Mouse (Mus musculus): Measurements from ENCODE around the gene Fasl. TPM values are rescaled to one million over a fixed set of nuclear protein-coding genes. Genes with fewer than 3 reads are reported as not detected.

The Fasl gene
- polyA plus RNA-seq, 1 experiment from 2014 or later, result 0.38 TPM

GRCm38 (mm10) chr1:161751311-161751710 lies 37.0 kb downstream of the Fasl start:
- H3K27me3 ChIP-seq, result no peaks in the 10 kb centered on the region
- H3K4me1 ChIP-seq (replicated peaks), result no peaks in the 10 kb centered on the region
- H3K4me2 ChIP-seq, result no peak overlapping the region
- no peaks in the 10 kb centered on the region for H3K36me3 ChIP-seq
- H3K9me3 ChIP-seq, result no peaks in the 10 kb centered on the region
- WGBS, result 68% methylated on average over 8 of the region's 8 CpGs
- no peak overlapping the region for H3K27ac ChIP-seq (replicated peaks)
- ATAC-seq (ENCODE audit: low read depth), result no peak
- no peak overlapping the region for H3K4me3 ChIP-seq
- no peak overlapping the region for H3K9ac ChIP-seq

- 79% methylated on average over 8 of the region's 8 CpGs for WGBS
- no peaks in the 10 kb centered on the region for H3K27me3 ChIP-seq
- no peak for ATAC-seq (ENCODE audit: low read depth)
Measured at GRCm38 (mm10) chr1:161750471-161751041, 37.7 kb downstream of the Fasl start.

GRCm38 (mm10) chr1:161748685-161749084 lies 39.6 kb downstream of the Fasl start:
- Histone ChIP-seq H3K4me3 (no peak overlapping the region), H3K4me1 (replicated peaks) (no peaks in the 10 kb centered on the region), H3K27me3 (no peaks in the 10 kb centered on the region), H3K9me3 (no peaks in the 10 kb centered on the region), H3K36me3 (no peaks in the 10 kb centered on the region), H3K4me2 (no peak overlapping the region), H3K27ac (replicated peaks) (no peak overlapping the region), H3K9ac (no peak overlapping the region)
- no peak for ATAC-seq (ENCODE audit: low read depth)
- WGBS, result 82% methylated on average over 6 of the region's 6 CpGs

More at GRCm38 (mm10) chr1:161750471-161751041, 37.7 kb downstream of the Fasl start:
- no peak overlapping the region for H3K27ac ChIP-seq (replicated peaks)
- no peak overlapping the region for H3K4me3 ChIP-seq
- no peaks in the 10 kb centered on the region for H3K4me1 ChIP-seq (replicated peaks)
- no peaks in the 10 kb centered on the region for H3K36me3 ChIP-seq
- no peak overlapping the region for H3K4me2 ChIP-seq
- no peak overlapping the region for H3K9ac ChIP-seq
- no peaks in the 10 kb centered on the region for H3K9me3 ChIP-seq

- Histone ChIP-seq H3K9ac (no peak overlapping the region), H3K4me1 (replicated peaks) (no peaks in the 10 kb centered on the region), H3K27me3 (no peaks in the 10 kb centered on the region), H3K27ac (replicated peaks) (no peak overlapping the region), H3K9me3 (no peaks in the 10 kb centered on the region), H3K4me2 (no peak overlapping the region), H3K4me3 (no peak overlapping the region), H3K36me3 (no peaks in the 10 kb centered on the region)
- WGBS, result 63% methylated on average over 8 of the region's 8 CpGs
- ATAC-seq (ENCODE audit: low read depth), result no peak
Measured at GRCm38 (mm10) chr1:161748138-161748537, 40.2 kb downstream of the Fasl start.

- no peaks in the 10 kb centered on the region for H3K27me3 ChIP-seq
- no peak for ATAC-seq (ENCODE audit: low read depth)
- 84% methylated on average over 25 of the region's 25 CpGs for WGBS
Measured at GRCm38 (mm10) chr1:161746542-161747302, 41.6 kb downstream of the Fasl start.

GRCm38 (mm10) chr1:161744855-161745254 lies 43.4 kb downstream of the Fasl start:
- H3K36me3 ChIP-seq, result no peaks in the 10 kb centered on the region
- no peaks in the 10 kb centered on the region for H3K9me3 ChIP-seq
- 87% methylated on average over 4 of the region's 4 CpGs for WGBS
- H3K4me1 ChIP-seq (replicated peaks), result no peaks in the 10 kb centered on the region
- H3K27me3 ChIP-seq, result no peaks in the 10 kb centered on the region
- H3K9ac ChIP-seq, result no peak overlapping the region
- no peak overlapping the region for H3K27ac ChIP-seq (replicated peaks)
- no peak overlapping the region for H3K4me3 ChIP-seq
- H3K4me2 ChIP-seq, result no peak overlapping the region
- ATAC-seq (ENCODE audit: low read depth), result no peak

More at GRCm38 (mm10) chr1:161746542-161747302, 41.6 kb downstream of the Fasl start:
- H3K36me3 ChIP-seq, result no peaks in the 10 kb centered on the region
- no peak overlapping the region for H3K9ac ChIP-seq
- H3K9me3 ChIP-seq, result no peaks in the 10 kb centered on the region
- no peak overlapping the region for H3K4me3 ChIP-seq
- no peak overlapping the region for H3K4me2 ChIP-seq
- H3K4me1 ChIP-seq (replicated peaks), result no peaks in the 10 kb centered on the region
- no peak overlapping the region for H3K27ac ChIP-seq (replicated peaks)

- ATAC-seq (ENCODE audit: low read depth), result no peak
- 88% methylated on average over 4 of the region's 4 CpGs for whole genome bisulfite sequencing
- Histone ChIP-seq H3K9ac (no peak overlapping the region), H3K4me1 (replicated peaks) (no peaks in the 10 kb centered on the region), H3K27me3 (no peaks in the 10 kb centered on the region), H3K27ac (replicated peaks) (no peak overlapping the region), H3K4me3 (no peak overlapping the region), H3K4me2 (no peak overlapping the region), H3K9me3 (no peaks in the 10 kb centered on the region), H3K36me3 (no peaks in the 10 kb centered on the region)
Measured at GRCm38 (mm10) chr1:161744209-161744608, 44.1 kb downstream of the Fasl start.

- WGBS, result 87% methylated on average over 16 of the region's 16 CpGs
- no peak overlapping the region for H3K9ac ChIP-seq
- H3K4me3 ChIP-seq, result no peak overlapping the region
- H3K4me2 ChIP-seq, result no peak overlapping the region
- H3K36me3 ChIP-seq, result no peaks in the 10 kb centered on the region
- no peaks in the 10 kb centered on the region for H3K9me3 ChIP-seq
- no peak for ATAC-seq (ENCODE audit: low read depth)
- H3K27ac ChIP-seq (replicated peaks), result no peak overlapping the region
- no peaks in the 10 kb centered on the region for H3K27me3 ChIP-seq
- H3K4me1 ChIP-seq (replicated peaks), result no peaks in the 10 kb centered on the region
Measured at GRCm38 (mm10) chr1:161742481-161743267, 45.6 kb downstream of the Fasl start.

- H3K4me1 ChIP-seq (replicated peaks), result no peaks in the 10 kb centered on the region
- H3K27me3 ChIP-seq, result no peaks in the 10 kb centered on the region
- 14% methylated on average over 3 of the region's 3 CpGs for WGBS
- H3K4me2 ChIP-seq, result no peak overlapping the region
- H3K27ac ChIP-seq (replicated peaks), result no peak overlapping the region
- ATAC-seq (ENCODE audit: low read depth), result no peak
- H3K4me3 ChIP-seq, result no peak overlapping the region
- H3K36me3 ChIP-seq, result no peaks in the 10 kb centered on the region
- H3K9me3 ChIP-seq, result no peaks in the 10 kb centered on the region
- H3K9ac ChIP-seq, result no peak overlapping the region
Measured at GRCm38 (mm10) chr1:161736848-161737247, 51.4 kb downstream of the Fasl start.

GRCm38 (mm10) chr1:161736255-161736654 lies 52.0 kb downstream of the Fasl start:
- no peak overlapping the region for H3K27ac ChIP-seq (replicated peaks)
- H3K9ac ChIP-seq, result no peak overlapping the region
- no peak overlapping the region for H3K4me2 ChIP-seq
- H3K36me3 ChIP-seq, result no peaks in the 10 kb centered on the region
- no peaks in the 10 kb centered on the region for H3K9me3 ChIP-seq
- H3K4me1 ChIP-seq (replicated peaks), result no peaks in the 10 kb centered on the region
- ATAC-seq (ENCODE audit: low read depth), result no peak
- 93% methylated on average over 3 of the region's 3 CpGs for WGBS
- H3K4me3 ChIP-seq, result no peak overlapping the region
- H3K27me3 ChIP-seq, result no peaks in the 10 kb centered on the region

GRCm38 (mm10) chr1:161735465-161736046 lies 52.7 kb downstream of the Fasl start:
- no peaks in the 10 kb centered on the region for H3K9me3 ChIP-seq
- ATAC-seq (ENCODE audit: low read depth), result no peak
- H3K4me2 ChIP-seq, result no peak overlapping the region
- H3K9ac ChIP-seq, result no peak overlapping the region
- no peaks in the 10 kb centered on the region for H3K4me1 ChIP-seq (replicated peaks)
- H3K27ac ChIP-seq (replicated peaks), result no peak overlapping the region
- WGBS, result 68% methylated on average over 11 of the region's 11 CpGs
- H3K4me3 ChIP-seq, result no peak overlapping the region
- H3K36me3 ChIP-seq, result no peaks in the 10 kb centered on the region
- H3K27me3 ChIP-seq, result no peaks in the 10 kb centered on the region

- H3K4me3 ChIP-seq, result no peak overlapping the region
- 84% methylated on average over 14 of the region's 14 CpGs for WGBS
- H3K9ac ChIP-seq, result no peak overlapping the region
- ATAC-seq (ENCODE audit: low read depth), result no peak
- no peak overlapping the region for H3K27ac ChIP-seq (replicated peaks)
- no peak overlapping the region for H3K4me2 ChIP-seq
- no peaks in the 10 kb centered on the region for H3K4me1 ChIP-seq (replicated peaks)
- no peaks in the 10 kb centered on the region for H3K27me3 ChIP-seq
- H3K9me3 ChIP-seq, result no peaks in the 10 kb centered on the region
- H3K36me3 ChIP-seq, result no peaks in the 10 kb centered on the region
Measured at GRCm38 (mm10) chr1:161734741-161735211, 53.5 kb downstream of the Fasl start.
